Mouse (Mus musculus) bone marrow, adult 2 months (tissue): ENCODE measurements at regions not wholly inside any gene's neighbourhood (a gene's known extent, or its start where the extent isn't known, plus 50 kb on each side); places are given as distances from the start of the nearest gene placed in this dataset.

Experiments
- CTCF ChIP-seq: fragments of 200-500 bp; IDR thresholded peaks from 2 replicates; pipeline ENCODE4 v1.5.1; 2011; ENCODE audit warnings: low read length, control low read depth; ENCODE audit not compliant: control insufficient read depth, insufficient read depth
- POLR2A ChIP-seq: fragments of 200-500 bp; IDR thresholded peaks from 2 replicates; pipeline ENCODE4 v1.6.1; 2011; ENCODE audit warnings: low read depth, mild to moderate bottlenecking, control low read depth, low read length, borderline replicate concordance; ENCODE audit not compliant: control insufficient read depth

DNA sequence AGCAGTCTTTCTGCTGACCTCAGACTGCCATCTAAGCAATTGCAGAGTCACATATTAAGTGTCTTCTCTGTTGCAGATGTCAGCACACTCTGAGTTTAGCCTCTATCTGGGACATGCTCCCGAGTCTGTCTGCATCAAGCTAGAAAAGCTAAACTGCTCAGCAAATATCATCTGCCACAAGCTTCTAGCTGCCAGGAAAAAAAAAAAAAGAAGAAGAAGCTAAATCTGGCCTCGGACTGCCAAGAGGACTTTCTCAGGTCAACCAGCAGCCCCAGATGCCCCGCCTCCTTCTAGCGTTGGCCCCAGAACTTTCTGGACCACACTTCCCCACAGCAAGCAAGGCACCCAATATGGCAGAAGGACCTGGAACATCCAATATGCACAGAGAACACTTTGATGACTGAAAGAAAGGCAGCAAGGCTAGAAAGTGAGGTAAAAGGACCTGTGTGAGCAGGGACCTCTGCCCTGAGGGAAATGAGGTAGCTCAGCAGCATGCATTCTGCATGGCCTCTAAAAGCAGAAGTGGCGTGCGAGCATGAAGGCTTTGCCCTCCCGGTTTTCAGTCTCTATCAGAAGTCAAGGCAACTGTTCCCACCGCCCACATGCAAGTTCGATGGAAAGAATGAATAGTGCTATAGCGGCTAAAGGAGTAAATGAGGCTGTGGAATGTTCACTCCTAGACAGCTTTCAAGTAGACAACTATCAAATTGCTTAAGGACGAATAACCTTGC lies 305.8 kb upstream of the Clint1 start:
- TF ChIP-seq POLR2A (no peak), CTCF (no peak)
